Mouse (Mus musculus) thymus, adult 2 months (tissue): Measurements from ENCODE around the gene Tmem120a. TPM values are rescaled to one million over a fixed set of nuclear protein-coding genes. Genes with fewer than 3 reads are reported as not detected.

Source experiments
- DNase-seq: peaks from one replicate; pipeline ENCODE4 v3.0.0; 2021
- H3K27ac ChIP-seq: fragments of 200-500 bp; 2 replicates; pipeline ENCODE4 v1.5.1; 2012; ENCODE audit warnings: low read length, control low read depth; ENCODE audit not compliant: control insufficient read depth, insufficient read depth
- H3K27me3 ChIP-seq: fragments of 200-500 bp; 2 replicates; pipeline ENCODE4 v1.6.1; 2012; ENCODE audit warnings: mild to moderate bottlenecking, low read length, moderate library complexity, mixed read lengths; ENCODE audit not compliant: control insufficient read depth, insufficient read depth
- H3K36me3 ChIP-seq: fragments of 200-500 bp; 2 replicates; pipeline ENCODE4 v1.6.1; 2012; ENCODE audit warnings: mild to moderate bottlenecking, low read length, moderate library complexity; ENCODE audit not compliant: control insufficient read depth, insufficient read depth
- H3K4me1 ChIP-seq: fragments of 200-500 bp; replicated peaks from 2 replicates; pipeline ENCODE4 v1.6.1; 2012; ENCODE audit warnings: low read length; ENCODE audit not compliant: control insufficient read depth, insufficient read depth
- H3K4me3 ChIP-seq: fragments of 200-500 bp; 2 replicates; pipeline ENCODE4 v1.5.1; 2012; ENCODE audit warnings: mild to moderate bottlenecking, low read length, control low read depth, moderate library complexity; ENCODE audit not compliant: control insufficient read depth, insufficient read depth
- CTCF ChIP-seq: fragments of 200-500 bp; IDR thresholded peaks from 2 replicates; pipeline ENCODE4 v1.5.1; 2012; ENCODE audit warnings: mild to moderate bottlenecking, control low read depth, low read length, moderate library complexity, borderline replicate concordance; ENCODE audit not compliant: control insufficient read depth, poor library complexity, insufficient read depth; ENCODE audit errors: extremely low read depth
- POLR2A ChIP-seq: fragments of 200-500 bp; IDR thresholded peaks from 2 replicates; pipeline ENCODE4 v1.6.1; 2012; ENCODE audit warnings: mild to moderate bottlenecking, low read length, control low read depth, moderate library complexity; ENCODE audit not compliant: control insufficient read depth, poor library complexity, insufficient read depth; ENCODE audit errors: extremely low read depth
- WGBS: fragments of 180-500 bp; shearing (Covaris S2); methylation state at CpG from one replicate; pipeline ENCODE4 v1.1.7; 2018; 5-methylcytosine and 5-hydroxymethylcytosine counted together
- polyA plus RNA-seq: library from polyadenylated mRNA; depleted of rRNA; stranded (reverse); fragments of >200 nt; gene quantifications from 2 replicates; pipeline ENCODE4 v1.2.3, GENCODE M21; 2012; rRNA removed

Gene Tmem120a
- polyA plus RNA-seq, 1 experiment: 37.7 TPM

GRCm38 (mm10) chr5:135693281-135693853, 50.9 kb downstream of the Tmem120a start:
- H3K4me1 ChIP-seq: peaks cover 13% of the 10 kb centered on the region
- TF ChIP-seq CTCF (no peak), POLR2A (no peak)
- no peak for DNase-seq
- no peaks in the 10 kb centered on the region for H3K27me3 ChIP-seq
- H3K36me3 ChIP-seq: no peaks in the 10 kb centered on the region
- no peak overlapping the region for H3K27ac ChIP-seq
- no peak overlapping the region for H3K4me3 ChIP-seq
- 100% methylated on average over 5 of the region's 5 CpGs for WGBS

- 87% methylated on average over 4 of the region's 4 CpGs for WGBS
- TF ChIP-seq POLR2A: no peak
- no peak for TF ChIP-seq CTCF
- H3K27ac ChIP-seq: no peak overlapping the region
- no peaks in the 10 kb centered on the region for H3K36me3 ChIP-seq
- peaks cover 15% of the 10 kb centered on the region for H3K4me1 ChIP-seq
- DNase-seq: no peak
- no peaks in the 10 kb centered on the region for H3K27me3 ChIP-seq
- H3K4me3 ChIP-seq: no peak overlapping the region
Measured at GRCm38 (mm10) chr5:135691266-135691665, 53.0 kb downstream of the Tmem120a start.

- TF ChIP-seq POLR2A (no peak), CTCF (no peak)
- Histone ChIP-seq H3K27me3 (no peaks in the 10 kb centered on the region), H3K27ac (no peak overlapping the region), H3K36me3 (no peaks in the 10 kb centered on the region), H3K4me1 (peaks cover 18% of the 10 kb centered on the region), H3K4me3 (no peak overlapping the region)
- DNase-seq: no peak
- 85% methylated on average over 5 of the region's 5 CpGs for WGBS
Measured at GRCm38 (mm10) chr5:135690401-135690800, 53.8 kb downstream of the Tmem120a start.

Other genes with a start within 250 kb of the Tmem120a start
- 9.9 and 11.8 TPM in 2 replicates for gene Hip1, start 199.3 kb downstream of the Tmem120a start, polyA plus RNA-seq
- gene Ccl26, start 180.9 kb downstream of the Tmem120a start, polyA plus RNA-seq: not detected in 2 replicates
- gene Ccl24, start 171.4 kb downstream of the Tmem120a start, polyA plus RNA-seq: 3.0 and 3.1 TPM in 2 replicates
- gene Rhbdd2, start 111.8 kb downstream of the Tmem120a start, polyA plus RNA-seq: 36.5 and 39.5 TPM in 2 replicates
- gene Por, start 74.4 kb downstream of the Tmem120a start, polyA plus RNA-seq: 120 and 132 TPM in 2 replicates
- gene Styxl1, start 33.9 kb upstream of the Tmem120a start, polyA plus RNA-seq: 0.33 and 0.57 TPM in 2 replicates
- gene Mdh2, start 34.0 kb upstream of the Tmem120a start, polyA plus RNA-seq: 619 and 638 TPM in 2 replicates
- 0.06 and 0.28 TPM in 2 replicates for gene Srrm3, start 62.4 kb upstream of the Tmem120a start, polyA plus RNA-seq
- 73.6 and 96.8 TPM in 2 replicates for gene Hspb1, start 143.5 kb upstream of the Tmem120a start, polyA plus RNA-seq
- gene Ywhag, start 190.2 kb upstream of the Tmem120a start, polyA plus RNA-seq: 56.5 and 73.5 TPM in 2 replicates
- 3.9 and 4.7 TPM in 2 replicates for gene Ssc4d, start 230.1 kb upstream of the Tmem120a start, polyA plus RNA-seq
- gene Zp3, start 235.7 kb upstream of the Tmem120a start, polyA plus RNA-seq: 0.52 and 1.1 TPM in 2 replicates